Mouse (Mus musculus) kidney, postnatal 0 days (tissue): Measurements from ENCODE around the gene Fggy. TPM values are rescaled to one million over a fixed set of nuclear protein-coding genes. Genes with fewer than 3 reads are reported as not detected.

Experiments used
- ATAC-seq: fragments of 200-750 bp; cut with Nextera tagmentation; replicated peaks from 2 replicates; pipeline ENCODE4 v1.8.0; 2017; ENCODE audit warnings: low read depth, moderate number of reproducible peaks, moderate TSS enrichment, moderate library complexity; ENCODE audit not compliant: low FRiP score
- DNase-seq: peaks from one replicate; pipeline ENCODE4 v3.0.0-alpha.2; 2016; ENCODE audit warnings: low spot score
- H3K27ac ChIP-seq: fragments of 300-500 bp; sonication (generic); 2 replicates; pipeline ENCODE4 v1.5.1; 2014; ENCODE audit warnings: mild to moderate bottlenecking
- H3K27me3 ChIP-seq: fragments of 300-500 bp; sonication (generic); 2 replicates; pipeline ENCODE4 v1.6.1; 2014; ENCODE audit warnings: low read length, mixed read lengths; ENCODE audit not compliant: insufficient read depth
- H3K36me3 ChIP-seq: fragments of 300-500 bp; sonication (generic); 2 replicates; pipeline ENCODE4 v1.6.1; 2014; ENCODE audit warnings: low read length, mixed read lengths; ENCODE audit not compliant: insufficient read depth
- H3K4me1 ChIP-seq: fragments of 300-500 bp; sonication (generic); replicated peaks from 2 replicates; pipeline ENCODE4 v1.6.1; 2014; ENCODE audit warnings: antibody characterized with exemption, low read length, mixed read lengths; ENCODE audit not compliant: insufficient read depth
- H3K4me2 ChIP-seq: fragments of 300-500 bp; sonication (generic); 2 replicates; pipeline ENCODE4 v1.6.1; 2014; ENCODE audit warnings: mild to moderate bottlenecking, low read length, moderate library complexity, mixed read lengths
- H3K4me3 ChIP-seq: fragments of 300-500 bp; sonication (generic); replicated peaks from 2 replicates; pipeline ENCODE4 v1.5.1; 2014; ENCODE audit warnings: low read depth, low read length
- H3K9ac ChIP-seq: fragments of 300-500 bp; sonication (generic); 2 replicates; pipeline ENCODE4 v1.6.1; 2014; ENCODE audit warnings: low read depth, low read length
- H3K9me3 ChIP-seq: fragments of 300-500 bp; sonication (generic); replicated peaks from 2 replicates; pipeline ENCODE4 v1.6.1; 2016; ENCODE audit warnings: low read length, inconsistent platforms, mixed read lengths
- CTCF ChIP-seq: IDR thresholded peaks from 2 replicates; pipeline ENCODE4 v1.5.1; 2016; ENCODE audit warnings: antibody characterized with exemption, low read depth, mild to moderate bottlenecking, moderate library complexity
- WGBS: fragments of 180-500 bp; shearing (Covaris S2); extraction: QIAGEN DNeasy Blood & Tissue Kit; methylation state at CpG from one replicate; pipeline ENCODE4 v1.1.7; 2014; 5-methylcytosine and 5-hydroxymethylcytosine counted together
- polyA plus RNA-seq: library from polyadenylated mRNA; unstranded; fragments of >200 nt; fragmentation: Nextera tagmentation; extraction: Ambion mirVana; gene quantifications from 2 replicates; pipeline ENCODE4 v1.2.1, GENCODE M21; 2015

Gene Fggy
- polyA plus RNA-seq, 1 experiment from 2014 or later: 35.3 TPM

- Histone ChIP-seq H3K9me3 (no peaks in the 10 kb centered on the region), H3K4me3 (no peak overlapping the region), H3K27ac (no peak overlapping the region), H3K4me2 (no peak overlapping the region), H3K36me3 (no peaks in the 10 kb centered on the region), H3K4me1 (no peaks in the 10 kb centered on the region), H3K27me3 (no peaks in the 10 kb centered on the region), H3K9ac (no peak overlapping the region)
- ATAC-seq (no peak), DNase-seq (peak; percentile 73)
- WGBS: 34% methylated on average over 7 of the region's 7 CpGs
- TF ChIP-seq CTCF: no peak
These were observed 79.8 kb downstream of the Fggy start for GRCm38 (mm10) chr4:95636937-95637749.

- no peak overlapping the region for H3K9ac ChIP-seq
- H3K4me1 ChIP-seq: no peaks in the 10 kb centered on the region
- DNase-seq (no peak), ATAC-seq (no peak)
- H3K9me3 ChIP-seq: no peaks in the 10 kb centered on the region
- no peak overlapping the region for H3K27ac ChIP-seq
- no peaks in the 10 kb centered on the region for H3K27me3 ChIP-seq
- WGBS: 79% methylated on average over 3 of the region's 3 CpGs
- H3K4me2 ChIP-seq: no peak overlapping the region
- H3K36me3 ChIP-seq: no peaks in the 10 kb centered on the region
- TF ChIP-seq CTCF: no peak
- no peak overlapping the region for H3K4me3 ChIP-seq
These were observed 80.8 kb downstream of the Fggy start for GRCm38 (mm10) chr4:95638063-95638462.

GRCm38 (mm10) chr4:95640831-95641230, 83.5 kb downstream of the Fggy start:
- Histone ChIP-seq H3K9ac (no peak overlapping the region), H3K9me3 (no peaks in the 10 kb centered on the region), H3K27me3 (no peaks in the 10 kb centered on the region), H3K36me3 (no peaks in the 10 kb centered on the region), H3K4me1 (no peaks in the 10 kb centered on the region), H3K4me3 (no peak overlapping the region), H3K4me2 (no peak overlapping the region), H3K27ac (no peak overlapping the region)
- ATAC-seq (no peak), DNase-seq (no peak)
- 64% methylated on average over 1 of the region's 1 CpGs for WGBS
- no peak for TF ChIP-seq CTCF

- no peak overlapping the region for H3K4me2 ChIP-seq
- ATAC-seq: no peak
- DNase-seq: peak; percentile 46
- H3K27ac ChIP-seq: no peak overlapping the region
- no peaks in the 10 kb centered on the region for H3K36me3 ChIP-seq
- WGBS: 48% methylated on average over 5 of the region's 5 CpGs
- no peaks in the 10 kb centered on the region for H3K27me3 ChIP-seq
- no peak for TF ChIP-seq CTCF
- H3K9ac ChIP-seq: no peak overlapping the region
- no peaks in the 10 kb centered on the region for H3K9me3 ChIP-seq
- H3K4me1 ChIP-seq: no peaks in the 10 kb centered on the region
- H3K4me3 ChIP-seq: no peak overlapping the region
These were observed 86.7 kb downstream of the Fggy start for GRCm38 (mm10) chr4:95644048-95644447.

- H3K4me1 ChIP-seq: 0 out of 2 replicates have a peak, but pooled peaks cover 3% of the 10 kb centered on the region
- TF ChIP-seq CTCF: no peak
- H3K9ac ChIP-seq: no peak overlapping the region
- H3K4me2 ChIP-seq: no peak overlapping the region
- ATAC-seq (no peak), DNase-seq (no peak)
- no peak overlapping the region for H3K4me3 ChIP-seq
- H3K27ac ChIP-seq: no peak overlapping the region
- 52% methylated on average over 3 of the region's 3 CpGs for WGBS
- no peaks in the 10 kb centered on the region for H3K27me3 ChIP-seq
- H3K36me3 ChIP-seq: no peaks in the 10 kb centered on the region
- H3K9me3 ChIP-seq: no peaks in the 10 kb centered on the region
These were observed 91.7 kb downstream of the Fggy start for GRCm38 (mm10) chr4:95648801-95649551.

- no peak for TF ChIP-seq CTCF
- no peak for ATAC-seq
- Histone ChIP-seq H3K9ac (no peak overlapping the region), H3K27me3 (no peaks in the 10 kb centered on the region), H3K9me3 (no peaks in the 10 kb centered on the region), H3K36me3 (no peaks in the 10 kb centered on the region), H3K4me2 (no peak overlapping the region), H3K4me3 (no peak overlapping the region), H3K4me1 (0 out of 2 replicates have a peak, but pooled peaks cover 3% of the 10 kb centered on the region), H3K27ac (no peak overlapping the region)
- DNase-seq: peak; percentile 80
- WGBS: 62% methylated on average over 3 of the region's 3 CpGs
These were observed 92.2 kb downstream of the Fggy start for GRCm38 (mm10) chr4:95649552-95649905.
